In the genomic region with DNA sequence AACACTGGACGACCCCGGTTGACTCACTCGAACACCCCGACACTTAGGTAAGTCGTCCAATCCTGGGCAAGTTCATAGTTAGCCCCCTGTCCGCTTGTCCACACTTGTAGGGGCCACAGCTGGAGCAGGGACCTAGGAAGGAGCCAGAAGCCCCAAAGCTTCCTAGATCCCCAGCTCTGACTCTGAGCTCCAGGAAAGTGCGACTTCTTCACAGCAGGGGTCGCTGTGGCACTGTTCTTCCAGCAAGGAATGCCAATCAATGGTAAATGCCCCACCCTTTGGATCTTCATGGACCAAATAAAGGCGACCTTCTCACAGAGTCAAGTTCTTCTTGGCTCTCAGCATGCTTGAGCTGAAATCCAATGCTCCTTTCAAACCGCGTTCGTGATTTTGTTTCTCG, we compare ENCODE assay signal across 34 mouse cellular contexts. TPM values are rescaled to one million over a fixed set of nuclear protein-coding genes. Genes with fewer than 3 reads are reported as not detected.
DNase-seq lines count a peak whose midpoint lies in the region; ATAC-seq and TF ChIP-seq lines count a peak whose summit lies in the region.
"Not testable (repeated sequence)": the region's sequence is repeated elsewhere in the genome, so short reads cannot be mapped to it uniquely, and the experiment has no call there.
"Had no signal": no experiment of that assay in that cellular context is flagged by ENCODE, and none has a peak within 500 bp of the region (broad histone marks: within the 10 kb centered on the region; RNA-seq: fewer than 3 reads in every experiment).

No protein-coding gene starts in this region.

- whole genome bisulfite sequencing in forebrain, postnatal 0 days, result no CpG with 5 or more reads among the region's 13 CpGs
- WGBS in hindbrain, embryonic 12.5 days, result no CpG with 5 or more reads among the region's 13 CpGs
- no CpG with 5 or more reads among the region's 13 CpGs for WGBS in midbrain, embryonic 15.5 days
- WGBS in neural tube, embryonic 13.5 days, result no CpG with 5 or more reads among the region's 13 CpGs

- ATAC-seq in forebrain, postnatal 0 days, result peak; percentile 60
- peak; percentile 32; the same call in 1 of the 2 replicates for ATAC-seq in hindbrain, embryonic 12.5 days (ENCODE audit: low FRiP score)
- peak; percentile 50 for ATAC-seq in inflammation-experienced regulatory T-cells, adult 6 months
- ATAC-seq in megakaryocyte progenitor cell, adult 5-6 weeks (replicated peaks; ENCODE audit: poor library complexity), result peak; percentile 84
- peak; percentile 58; the same call in 1 of the 2 replicates for ATAC-seq in midbrain, embryonic 15.5 days (replicated peaks)
- ATAC-seq in neural tube, embryonic 13.5 days (ENCODE audit: low read depth), result 0 out of 2 replicates have a peak, but pooled peaks have one; percentile 23

- not testable (repeated sequence) for H3K4me2 ChIP-seq in forebrain, postnatal 0 days (ENCODE audit: low read depth); hindbrain, embryonic 12.5 days (replicated peaks); midbrain, embryonic 15.5 days; neural tube, embryonic 13.5 days

- H3K36me3 ChIP-seq in forebrain, postnatal 0 days (ENCODE audit: insufficient read depth); hindbrain, embryonic 12.5 days; midbrain, embryonic 15.5 days (replicated peaks); neural tube, embryonic 13.5 days: not testable (repeated sequence)

- not testable (repeated sequence) for H3K9ac ChIP-seq in forebrain, postnatal 0 days; hindbrain, embryonic 12.5 days; midbrain, embryonic 15.5 days; neural tube, embryonic 13.5 days

- not testable (repeated sequence) for TF ChIP-seq CTCF in forebrain, postnatal 0 days (IDR thresholded peaks at IDR 0.05; ENCODE audit: low read depth)

- not testable (repeated sequence) for H3K4me1 ChIP-seq in forebrain, postnatal 0 days (ENCODE audit: insufficient read depth); hindbrain, embryonic 12.5 days; midbrain, embryonic 15.5 days; neural tube, embryonic 13.5 days (replicated peaks)

- H3K4me3 ChIP-seq in forebrain, postnatal 0 days (ENCODE audit: low read depth, low read length); hindbrain, embryonic 12.5 days; midbrain, embryonic 15.5 days; neural tube, embryonic 13.5 days: not testable (repeated sequence)

- H3K27ac ChIP-seq in forebrain, postnatal 0 days (ENCODE audit: low read depth, low read length); hindbrain, embryonic 12.5 days; midbrain, embryonic 15.5 days; neural tube, embryonic 13.5 days (replicated peaks): not testable (repeated sequence)

- H3K9me3 ChIP-seq in forebrain, postnatal 0 days (ENCODE audit: low read length); hindbrain, embryonic 12.5 days (replicated peaks); midbrain, embryonic 15.5 days; neural tube, embryonic 13.5 days: not testable (repeated sequence)

- not testable (repeated sequence) for DNase-seq in forebrain, postnatal 0 days

- not testable (repeated sequence) for H3K27me3 ChIP-seq in forebrain, postnatal 0 days (ENCODE audit: insufficient read depth, low read length); hindbrain, embryonic 12.5 days; midbrain, embryonic 15.5 days (replicated peaks); neural tube, embryonic 13.5 days

RNA-seq across cellular contexts. Expression of a gene that starts 35.5 kb away (rescaled TPM):
- not detected in 2 replicates for total RNA-seq in forebrain, postnatal 0 days (2014; rRNA removed)
- not detected in 2 replicates for polyA plus RNA-seq in forebrain, postnatal 0 days (2015; fragmentation: Nextera tagmentation; extraction: Ambion mirVana)
- polyA plus RNA-seq in hindbrain, embryonic 12.5 days (2016; fragmentation: Nextera tagmentation; extraction: Ambion mirVana), result not detected in 2 replicates
- not detected for polyA plus RNA-seq in inflammation-experienced regulatory T-cells, adult 6 months (2017; shearing (Covaris generic))
- 3.7 TPM in 1 of 2 replicates, not detected in the other for total RNA-seq in megakaryocyte progenitor cell, adult 5-6 weeks (2015)
- not detected in 2 replicates for total RNA-seq in megakaryocyte progenitor cell, adult 5-6 weeks (2017)
- not detected in 2 replicates for polyA plus RNA-seq in midbrain, embryonic 15.5 days (2015; fragmentation: Nextera tagmentation; extraction: Ambion mirVana)
- not detected in 2 replicates for polyA plus RNA-seq in neural tube, embryonic 13.5 days (2015; fragmentation: Nextera tagmentation; extraction: Ambion mirVana)
- total RNA-seq: adrenal gland, adult 2 months; adrenal gland, postnatal 36 days; CH12.LX; ES-E14; gastrocnemius, adult 18-20 months; gastrocnemius, postnatal 25 days; heart, adult 18-20 months; heart, postnatal 36 days; layer of hippocampus, adult 2 months; layer of hippocampus, postnatal 14 days; left cerebral cortex, adult 2 months; left cerebral cortex, postnatal 25 days; liver, adult 2 months had no signal
- polyA plus RNA-seq: activated CD4-positive, CD25-positive, alpha-beta regulatory T cell, adult 4 months; brain, embryonic 14.5 days; cortical plate, adult 2 months; embryonic facial prominence, embryonic 14.5 days; erythroblast, embryonic 14.5 days; forebrain, embryonic 11.5 days; frontal cortex, adult 2 months; heart, embryonic 11.5 days; heart, embryonic 16.5 days; kidney, embryonic 14.5 days; limb, embryonic 12.5 days; liver, adult 2 months; lung, embryonic 15.5 days; small intestine, adult 2 months; stomach, embryonic 14.5 days had no signal

RNA-seq across cellular contexts. Expression of a gene that starts 40.7 kb away (rescaled TPM):
- total RNA-seq in forebrain, postnatal 0 days (2014; rRNA removed), result not detected in 2 replicates
- polyA plus RNA-seq in forebrain, postnatal 0 days (2015; fragmentation: Nextera tagmentation; extraction: Ambion mirVana), result not detected in 2 replicates
- not detected in 2 replicates for polyA plus RNA-seq in hindbrain, embryonic 12.5 days (2016; fragmentation: Nextera tagmentation; extraction: Ambion mirVana)
- polyA plus RNA-seq in inflammation-experienced regulatory T-cells, adult 6 months (2017; shearing (Covaris generic)), result not detected
- total RNA-seq in megakaryocyte progenitor cell, adult 5-6 weeks (2015), result not detected in 2 replicates
- not detected in 2 replicates for total RNA-seq in megakaryocyte progenitor cell, adult 5-6 weeks (2017)
- polyA plus RNA-seq in midbrain, embryonic 15.5 days (2015; fragmentation: Nextera tagmentation; extraction: Ambion mirVana), result not detected in 2 replicates
- polyA plus RNA-seq in neural tube, embryonic 13.5 days (2015; fragmentation: Nextera tagmentation; extraction: Ambion mirVana), result not detected in 2 replicates
- total RNA-seq: adrenal gland, adult 2 months; adrenal gland, postnatal 36 days; gastrocnemius, adult 18-20 months; gastrocnemius, postnatal 25 days; heart, adult 18-20 months; heart, postnatal 36 days; layer of hippocampus, adult 2 months; layer of hippocampus, postnatal 14 days; left cerebral cortex, adult 2 months; left cerebral cortex, postnatal 25 days; liver, adult 2 months had no signal
- polyA plus RNA-seq: activated CD4-positive, CD25-positive, alpha-beta regulatory T cell, adult 4 months; adrenal gland, adult 2 months; brain, embryonic 14.5 days; cortical plate, adult 2 months; embryonic facial prominence, embryonic 14.5 days; erythroblast, embryonic 14.5 days; forebrain, embryonic 11.5 days; frontal cortex, adult 2 months; heart, embryonic 11.5 days; heart, embryonic 16.5 days; kidney, embryonic 14.5 days; limb, embryonic 12.5 days; liver, adult 2 months; liver, embryonic 16.5 days; lung, embryonic 15.5 days; small intestine, adult 2 months; stomach, embryonic 14.5 days had no signal

Comparison
In these comparisons a context has a peak if more than half of its experiments do, and no peak if none do; other contexts are left out.
1. ATAC-seq: peak in every context shown above with its lines; median percentile 84 in megakaryocyte progenitor cell, adult 5-6 weeks; 60 in forebrain, postnatal 0 days; 58 in midbrain, embryonic 15.5 days; 50 in inflammation-experienced regulatory T-cells, adult 6 months; 32 in hindbrain, embryonic 12.5 days; 23 in neural tube, embryonic 13.5 days.